Mouse (Mus musculus) kidney, postnatal 25 days (tissue): ENCODE data around the gene Masp2.

ENCODE experiments used
- DNase-seq, 2 experiments: peaks; one replicate each; pipeline ENCODE4 v3.0.0; 2021; ENCODE audit warnings: mixed read lengths in 2 of 2

The Masp2 gene

DNA sequence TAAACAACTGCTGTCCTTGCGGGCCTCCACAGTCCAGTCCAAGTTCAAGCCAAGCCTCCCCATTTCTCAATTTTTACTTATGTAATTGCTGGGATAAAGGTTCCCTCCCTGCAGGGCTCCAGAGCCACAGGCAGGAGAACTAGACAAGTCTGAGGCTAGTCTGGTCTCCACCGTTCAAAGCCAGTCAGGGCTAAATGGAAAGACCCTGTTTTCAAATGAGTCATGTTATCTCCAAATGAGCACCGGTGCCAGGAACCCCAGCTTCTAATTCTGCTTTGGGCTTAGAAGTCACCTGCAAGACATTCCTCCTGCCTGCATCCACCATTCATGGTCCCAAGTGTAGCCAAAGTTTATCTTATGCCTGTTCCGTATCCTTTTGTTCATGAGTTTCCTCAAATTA, 483 bp upstream of the Masp2 start:
- DNase-seq: peak in 1 of 2 experiments; percentile 11

DNA sequence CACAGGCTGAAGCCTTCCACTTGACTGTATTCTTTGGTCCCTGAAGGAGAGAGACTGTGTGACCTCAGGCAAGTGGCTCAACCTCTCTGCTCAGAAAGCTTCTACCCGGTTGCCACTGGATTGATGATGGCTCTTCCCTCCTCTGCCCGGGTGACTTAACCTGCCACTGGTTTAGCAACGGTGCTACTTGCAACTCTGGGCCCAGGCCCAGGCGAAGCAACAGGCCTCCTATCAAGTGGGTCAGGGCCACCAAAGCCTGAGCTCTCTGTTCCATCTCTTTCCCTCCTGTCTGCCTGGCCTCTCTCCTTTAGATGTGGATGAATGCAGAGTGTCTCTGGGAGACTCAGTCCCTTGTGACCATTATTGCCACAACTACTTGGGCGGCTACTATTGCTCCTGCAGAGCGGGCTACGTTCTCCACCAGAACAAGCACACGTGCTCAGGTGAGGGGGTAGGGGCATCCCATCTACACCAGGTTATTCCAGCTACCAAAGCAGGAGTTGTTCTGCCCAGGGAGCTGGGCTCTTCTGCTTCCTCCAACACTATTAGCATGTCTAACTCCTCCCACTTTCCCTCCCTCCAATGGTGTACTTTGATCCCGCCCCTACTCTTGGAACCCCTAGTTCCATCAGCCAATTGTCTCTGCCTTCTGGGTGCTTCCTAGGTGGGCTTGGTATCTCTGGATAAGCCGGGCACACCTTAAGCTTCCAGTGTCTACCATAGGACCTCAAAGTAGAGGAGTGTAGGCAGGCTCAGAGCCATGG, 1.2 kb downstream of the Masp2 start:
- DNase-seq: peak in 1 of 2 experiments; percentile 29

DNA sequence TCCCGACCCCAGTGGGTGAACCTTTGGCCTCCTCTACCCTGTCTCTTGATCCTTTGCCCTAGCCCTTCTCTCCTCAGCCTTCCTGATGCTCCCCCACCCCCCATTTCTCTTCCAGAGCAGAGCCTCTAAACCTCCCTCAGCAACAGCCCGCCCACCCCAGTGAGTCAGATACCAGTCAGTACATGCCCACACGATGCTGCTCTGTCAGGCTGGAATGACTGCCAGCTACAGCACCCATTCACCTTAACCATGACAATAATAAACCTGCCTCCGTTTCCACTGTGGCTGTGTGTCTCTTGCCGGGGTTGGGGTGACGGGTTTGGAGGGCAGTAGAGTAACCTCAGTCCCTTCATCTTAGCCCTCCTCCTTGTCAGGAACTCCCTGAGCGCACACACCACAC, 1.8 kb downstream of the Masp2 start:
- DNase-seq: no peak

DNA sequence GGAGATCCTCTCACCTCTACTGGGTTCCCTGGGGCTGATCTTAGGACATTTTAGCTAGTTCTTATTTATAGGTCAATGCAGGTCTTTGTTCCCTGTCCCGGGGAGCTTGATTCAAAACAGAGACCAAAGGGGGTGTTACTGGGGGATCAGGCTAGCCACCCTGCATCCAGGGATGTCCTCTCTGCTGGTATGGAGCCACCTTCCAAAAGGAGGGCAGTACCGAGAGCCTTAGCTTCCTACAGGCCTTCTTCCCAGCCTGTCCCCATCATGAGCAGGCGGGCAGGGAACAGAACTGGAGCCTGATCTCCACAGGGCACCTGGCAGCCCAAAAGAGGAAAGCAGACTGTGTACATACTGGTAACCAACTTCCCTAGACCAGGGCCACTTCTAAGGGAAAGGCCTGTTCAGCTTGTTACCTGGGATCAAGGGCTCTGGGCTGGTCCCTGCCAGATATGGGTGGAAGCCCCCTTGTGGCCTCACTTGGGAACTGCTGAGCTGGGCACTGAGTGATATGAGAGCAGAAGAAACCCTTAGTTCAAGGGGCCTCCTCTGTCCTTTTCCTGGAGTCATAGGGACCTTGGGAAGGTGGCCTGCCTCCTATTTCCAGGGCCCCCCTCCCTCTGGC, 2.3 kb downstream of the Masp2 start:
- peak; percentile 78 to 84 for DNase-seq

DNA sequence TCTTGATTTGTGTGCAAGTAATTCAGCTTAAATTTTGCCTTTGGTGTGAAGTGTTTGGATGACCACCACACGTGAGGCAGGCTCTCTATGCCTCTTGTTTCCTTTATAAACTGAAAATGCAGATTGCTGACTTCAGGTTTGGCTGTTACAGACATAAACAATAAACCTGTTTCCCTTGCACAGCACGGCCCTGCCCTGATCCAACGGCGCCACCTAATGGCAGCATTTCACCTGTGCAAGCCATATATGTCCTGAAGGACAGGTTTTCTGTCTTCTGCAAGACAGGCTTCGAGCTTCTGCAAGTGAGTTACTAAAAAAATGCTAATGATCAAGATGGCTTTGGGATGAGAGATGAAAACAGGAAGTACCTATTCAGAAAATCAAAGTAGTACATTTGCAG, 5.4 kb downstream of the Masp2 start:
- DNase-seq: peak; percentile 87 to 90

DNA sequence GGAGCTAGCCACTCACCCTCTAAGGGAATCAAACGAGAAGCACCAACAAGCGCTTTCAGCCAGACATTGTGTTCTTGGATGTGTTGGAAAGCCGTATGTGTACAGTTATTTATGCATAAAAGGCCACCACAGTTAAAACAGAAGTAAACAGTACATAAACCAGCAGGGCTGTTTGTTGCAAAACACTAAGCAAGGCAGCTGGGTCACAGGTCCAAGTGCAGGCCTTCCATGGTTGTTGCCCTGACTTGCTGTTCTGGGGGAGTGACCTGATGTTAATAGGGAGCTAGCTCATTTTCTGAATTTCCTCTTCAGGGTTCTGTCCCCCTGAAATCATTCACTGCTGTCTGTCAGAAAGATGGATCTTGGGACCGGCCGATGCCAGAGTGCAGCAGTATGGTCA, 7.5 kb downstream of the Masp2 start:
- peak in 1 of 2 experiments; percentile 60 for DNase-seq

DNA sequence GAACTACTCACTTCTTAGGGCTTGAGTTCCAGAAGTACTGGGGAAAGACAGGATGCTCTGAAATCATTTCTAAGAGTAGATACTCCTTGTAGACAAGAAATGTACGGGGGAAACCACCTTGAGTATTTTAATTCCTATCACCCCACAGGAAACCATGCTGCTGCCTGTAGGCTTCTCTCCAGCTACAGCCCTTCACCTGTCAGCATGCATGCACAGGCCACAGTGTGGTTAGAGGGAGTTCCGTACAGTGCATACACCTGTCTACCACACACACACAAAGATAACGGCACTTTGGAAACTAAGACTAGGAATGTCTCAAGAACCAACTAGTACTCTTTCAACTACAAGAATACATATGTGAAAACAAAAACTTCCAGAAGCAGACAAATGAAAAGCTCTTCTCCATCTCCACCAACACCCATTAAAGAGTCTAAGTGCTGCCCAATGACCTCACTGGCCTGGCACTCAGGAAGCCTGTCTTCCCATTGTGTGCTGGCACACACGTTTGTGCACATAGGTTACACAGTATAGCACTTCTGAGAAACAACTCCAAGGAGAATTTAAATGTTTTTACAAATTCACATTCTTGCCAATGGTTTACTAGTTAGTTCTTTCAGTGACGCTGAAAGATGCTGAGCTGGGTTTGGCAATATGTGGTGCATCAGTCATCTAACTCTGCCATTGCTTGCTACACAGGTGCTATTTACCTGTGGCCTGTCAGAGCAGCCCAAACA, 8.4 kb downstream of the Masp2 start:
- no peak for DNase-seq

DNA sequence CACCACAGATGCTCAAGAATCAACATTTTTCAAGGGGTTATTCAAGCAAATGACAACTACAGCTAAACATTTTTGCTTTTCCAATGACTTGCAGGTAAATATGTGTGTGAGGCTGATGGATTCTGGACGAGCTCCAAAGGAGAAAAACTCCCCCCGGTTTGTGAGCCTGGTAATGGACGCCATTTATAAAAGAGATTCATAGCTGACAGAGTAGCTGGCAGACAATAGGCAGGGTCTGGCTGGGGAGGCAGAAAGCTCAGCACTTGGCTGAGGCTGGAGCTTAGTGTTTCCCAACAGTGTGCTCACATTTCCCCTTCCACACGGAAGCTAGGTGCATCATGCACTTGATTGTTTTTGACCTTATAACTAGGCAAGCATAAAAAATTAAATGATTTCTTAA, 10.2 kb downstream of the Masp2 start:
- DNase-seq: no peak

DNA sequence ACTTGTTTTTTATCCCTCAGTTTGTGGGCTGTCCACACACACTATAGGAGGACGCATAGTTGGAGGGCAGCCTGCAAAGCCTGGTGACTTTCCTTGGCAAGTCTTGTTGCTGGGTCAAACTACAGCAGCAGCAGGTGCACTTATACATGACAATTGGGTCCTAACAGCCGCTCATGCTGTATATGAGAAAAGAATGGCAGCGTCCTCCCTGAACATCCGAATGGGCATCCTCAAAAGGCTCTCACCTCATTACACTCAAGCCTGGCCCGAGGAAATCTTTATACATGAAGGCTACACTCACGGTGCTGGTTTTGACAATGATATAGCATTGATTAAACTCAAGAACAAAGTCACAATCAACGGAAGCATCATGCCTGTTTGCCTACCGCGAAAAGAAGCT, 11.4 kb downstream of the Masp2 start:
- no peak for DNase-seq

DNA sequence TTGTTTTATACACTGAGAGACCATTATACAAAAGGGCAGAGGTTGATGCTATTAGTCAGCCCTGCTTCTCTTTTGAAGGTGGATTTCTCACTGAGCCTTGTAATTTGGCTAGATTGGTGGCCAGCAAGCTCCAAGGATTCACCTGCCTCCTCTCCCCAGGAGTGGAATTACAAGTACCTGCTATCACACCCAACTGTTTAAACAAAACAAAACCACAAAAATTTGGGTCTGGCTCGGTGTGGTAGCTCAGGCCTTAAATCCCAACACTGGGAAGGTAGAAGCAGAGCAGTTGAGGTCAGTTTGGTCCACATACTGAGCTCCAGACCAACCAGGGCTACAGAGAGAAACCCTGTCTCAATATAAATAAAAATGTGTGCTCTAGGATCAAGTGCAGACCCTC, 17.5 kb downstream of the Masp2 start:
- DNase-seq: no peak

DNA sequence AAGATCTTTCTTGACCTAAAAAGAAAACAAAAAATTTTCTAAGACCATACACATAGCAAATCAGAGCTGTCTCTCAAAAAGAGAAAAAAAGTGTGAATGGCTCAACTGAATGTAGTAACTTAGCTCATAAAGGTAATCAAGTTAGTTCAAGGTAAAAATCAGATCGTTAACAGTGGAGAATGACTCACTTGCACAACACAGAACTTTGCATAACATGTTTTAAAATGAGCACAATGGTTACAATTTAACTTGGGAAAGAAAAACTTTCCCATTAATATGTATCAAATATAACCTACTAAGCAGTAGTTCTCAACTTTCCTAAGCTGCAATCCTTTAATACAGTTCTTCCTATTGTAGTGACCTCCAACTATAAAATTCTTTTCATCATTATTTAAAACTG, 18.4 kb downstream of the Masp2 start:
- no peak for DNase-seq

DNA sequence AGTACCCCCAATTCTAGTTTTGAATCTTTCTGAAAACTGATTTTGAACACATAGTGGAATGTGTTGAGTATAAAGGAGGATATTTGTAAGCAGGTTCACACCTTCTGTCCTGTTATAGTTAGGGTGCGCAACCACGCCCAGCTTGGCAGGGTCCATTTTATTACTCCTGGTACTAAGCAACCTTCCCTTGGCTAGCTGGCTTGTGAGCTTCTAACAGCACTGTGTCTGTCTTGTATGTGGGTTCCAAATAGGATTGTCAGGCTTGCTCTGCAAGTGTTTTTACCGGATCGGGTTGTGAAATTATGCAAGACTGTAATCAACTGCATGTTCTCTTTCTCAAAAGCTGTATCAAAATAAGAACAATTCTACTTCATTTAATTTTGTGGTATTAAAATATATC, 20.1 kb downstream of the Masp2 start:
- DNase-seq: no peak

DNA sequence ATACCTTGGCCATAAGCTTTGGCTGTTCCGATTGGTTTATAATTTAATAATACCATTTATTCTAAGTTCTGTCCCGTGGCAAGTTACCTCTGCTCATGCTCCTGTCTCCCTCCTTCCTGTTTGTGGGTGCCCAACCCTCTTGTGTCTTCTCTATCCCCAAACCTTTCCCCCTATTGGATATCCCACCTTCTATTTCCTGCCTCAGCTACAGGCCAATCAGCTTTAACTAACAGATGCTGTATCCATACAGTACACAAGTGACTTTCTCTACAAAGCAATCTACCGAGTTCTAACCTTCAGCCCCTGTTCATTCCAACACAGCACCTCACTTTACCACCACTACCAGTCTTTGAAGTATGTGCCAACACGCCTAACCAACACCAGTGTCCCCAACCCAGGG, 21.3 kb downstream of the Masp2 start:
- peak in 1 of 2 experiments; percentile 12 for DNase-seq

DNA sequence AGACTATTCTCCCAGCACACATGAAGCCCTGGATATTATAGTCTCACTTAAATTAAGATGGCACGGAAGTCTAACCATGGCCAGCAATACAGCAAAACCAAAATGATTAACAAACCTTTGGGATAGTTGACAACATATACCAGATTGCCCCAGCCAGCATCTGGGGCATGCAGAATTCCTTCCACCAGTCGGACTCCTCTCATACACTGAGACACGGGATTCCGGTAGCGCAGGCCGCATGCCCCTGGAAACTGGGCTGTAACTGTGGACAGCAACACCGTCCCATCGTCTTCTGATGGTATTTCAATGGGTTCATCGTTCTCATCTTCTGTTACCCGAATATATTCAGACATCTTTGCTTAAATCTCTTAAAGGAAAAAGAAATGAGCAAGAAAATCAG, 22.7 kb downstream of the Masp2 start:
- DNase-seq: peak in 1 of 2 experiments; percentile 17

DNA sequence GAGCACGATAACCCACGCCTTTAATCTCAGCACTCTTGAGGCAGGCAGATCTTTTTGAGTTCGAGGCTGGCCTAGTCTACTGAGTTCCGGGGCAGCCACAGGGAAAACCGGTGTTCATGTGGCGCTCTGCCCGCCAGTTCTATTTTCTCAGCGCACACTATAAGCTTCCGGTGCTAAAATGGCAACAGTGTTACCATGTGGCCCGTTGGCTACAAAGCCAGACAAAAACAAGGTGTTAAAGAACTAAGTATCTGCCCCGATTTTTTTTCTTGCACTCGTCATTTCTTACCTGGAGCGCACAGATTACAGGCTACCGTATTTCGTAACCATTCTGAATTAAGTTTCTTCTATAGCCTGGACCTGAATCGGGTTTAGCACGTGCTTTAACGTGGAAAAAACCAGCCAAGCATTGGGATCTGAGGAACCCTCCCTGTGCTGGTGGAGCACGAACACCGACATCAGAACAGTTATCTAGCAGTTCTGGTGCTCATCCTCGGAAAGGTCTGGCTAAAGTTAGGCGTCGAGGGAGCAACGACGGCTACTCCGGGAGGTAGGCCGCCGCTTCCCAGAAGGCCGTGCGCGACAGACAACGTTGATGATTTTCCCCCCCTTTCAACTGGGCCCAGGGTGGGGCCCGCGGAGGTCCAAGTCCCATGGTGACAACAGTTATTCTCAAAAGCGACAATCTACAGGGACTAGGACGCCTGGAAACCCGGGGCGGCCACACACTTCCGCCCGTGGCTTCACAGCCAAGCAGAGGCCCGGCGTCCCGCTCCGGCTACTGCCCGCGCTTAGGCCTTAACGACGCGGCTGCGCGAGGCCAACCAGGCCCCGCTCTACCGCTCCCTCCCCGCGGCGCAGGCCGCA, 23.6 kb downstream of the Masp2 start:
- DNase-seq: peak; percentile 55 to 69

DNA sequence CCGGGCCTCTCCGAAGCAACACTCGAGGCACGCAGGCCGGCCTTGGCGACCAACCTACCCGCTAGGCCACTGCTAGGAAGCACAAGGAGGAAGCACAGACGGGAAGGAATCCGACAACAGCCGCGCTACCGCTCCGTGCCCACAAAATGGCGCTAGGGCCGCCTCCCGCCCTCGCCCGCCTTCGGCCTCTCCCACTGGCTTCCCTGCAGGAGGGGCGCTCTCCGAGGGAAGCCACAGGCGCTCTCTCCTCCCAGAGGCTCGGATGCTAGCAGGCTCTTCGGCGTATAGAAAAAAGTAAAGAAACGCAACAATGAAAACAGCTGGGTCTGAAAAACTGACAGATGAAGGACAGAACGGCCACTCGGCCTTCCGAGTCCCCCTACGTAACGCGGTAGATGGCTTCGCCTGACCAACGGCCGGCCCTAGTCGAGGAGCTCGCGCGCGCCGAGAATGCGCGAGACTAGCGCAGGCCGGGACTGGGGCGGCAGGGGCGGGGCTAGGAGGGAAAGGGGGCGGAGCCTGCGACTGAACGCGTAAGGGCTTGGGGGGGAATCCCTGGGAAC, 24.4 kb downstream of the Masp2 start, which contains the start of gene Tardbp:
TSS of gene Tardbp (minus strand) at position 397 of the 563 bp plus-strand sequence.
- DNase-seq: peak; percentile 98 to 99

DNA sequence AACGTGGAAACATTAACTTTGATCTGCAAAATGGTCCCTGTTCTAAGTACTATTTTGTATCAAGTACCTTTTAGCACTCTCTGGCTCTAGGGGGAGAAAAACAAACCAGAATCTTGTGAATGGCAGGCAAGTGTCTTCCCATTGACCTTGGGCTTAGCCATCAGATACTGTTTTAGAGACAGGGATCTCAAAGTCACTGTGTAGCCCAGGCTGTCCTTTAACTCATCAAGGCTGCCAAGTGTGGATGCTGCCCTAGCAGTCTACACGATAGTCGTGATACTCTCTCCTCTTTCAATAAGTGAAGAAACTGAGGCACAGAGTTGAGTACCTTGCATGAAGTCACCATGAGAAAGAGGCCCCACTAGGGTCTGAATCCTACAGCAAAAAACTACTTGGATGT, 24.9 kb downstream of the Masp2 start:
- peak in 1 of 2 experiments; percentile 9 for DNase-seq

DNA sequence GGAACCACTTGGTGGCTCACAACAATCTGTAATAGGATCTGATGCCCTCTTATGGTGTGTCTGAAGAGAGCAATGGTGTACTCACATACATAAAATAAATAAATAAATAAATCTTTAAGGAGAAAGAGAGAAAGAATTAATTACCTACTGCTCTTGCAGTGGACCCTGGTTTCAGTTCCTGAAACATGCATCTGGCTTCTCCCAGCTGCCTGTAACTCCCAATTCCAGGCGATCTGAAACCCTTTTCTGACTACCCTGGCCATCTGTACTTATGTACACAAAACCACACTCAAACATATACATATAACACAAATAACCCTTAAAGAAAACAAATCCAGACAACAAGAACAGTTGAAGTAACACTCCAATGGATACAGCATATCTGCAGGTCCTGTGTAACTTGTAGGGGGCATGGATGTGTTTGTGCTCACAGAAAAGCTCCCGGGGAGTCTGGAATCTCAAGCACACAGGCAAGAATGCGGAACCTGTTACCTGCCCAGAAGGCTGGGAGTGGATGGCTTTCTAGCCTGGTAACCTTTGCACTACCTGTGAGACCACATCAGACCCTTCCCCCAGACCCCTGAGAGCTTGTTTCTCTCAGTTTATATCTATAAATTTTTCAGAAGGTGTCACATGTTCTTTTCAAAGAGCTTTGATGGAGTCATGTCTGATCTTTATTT, 29.8 kb downstream of the Masp2 start:
- peak in 1 of 2 experiments; percentile 58 for DNase-seq

DNA sequence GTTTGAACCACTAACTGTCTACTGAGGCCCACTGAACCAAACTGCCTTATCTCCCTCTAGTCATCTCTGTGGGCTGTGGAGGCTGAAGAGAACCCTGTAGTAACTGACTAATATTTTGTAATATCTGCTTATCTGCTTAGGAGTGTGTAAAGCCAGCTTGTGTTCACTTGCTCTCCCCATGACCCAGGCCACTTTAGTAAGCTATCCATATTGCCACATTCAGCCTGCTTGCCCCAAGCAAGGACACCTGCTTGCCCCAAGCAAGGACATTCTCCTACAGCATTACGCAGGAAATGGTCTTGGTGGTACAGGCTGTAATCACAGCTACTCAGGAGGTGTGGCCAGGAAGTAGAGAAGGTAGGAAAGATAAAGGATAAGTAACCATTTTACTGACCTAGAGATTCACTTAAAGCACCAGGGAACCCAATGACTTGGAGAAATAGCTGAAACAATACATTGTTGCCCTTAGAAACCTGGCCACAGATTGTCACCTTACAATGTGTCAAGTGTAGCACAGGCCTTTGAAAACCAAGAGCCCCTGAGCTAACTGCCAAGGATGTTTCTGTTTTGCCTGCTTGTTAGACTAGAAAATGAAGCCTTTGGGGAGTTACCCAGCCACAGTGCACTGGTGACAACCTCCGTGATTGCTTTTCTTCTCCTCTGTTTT, 31.2 kb downstream of the Masp2 start:
- no peak for DNase-seq

DNA sequence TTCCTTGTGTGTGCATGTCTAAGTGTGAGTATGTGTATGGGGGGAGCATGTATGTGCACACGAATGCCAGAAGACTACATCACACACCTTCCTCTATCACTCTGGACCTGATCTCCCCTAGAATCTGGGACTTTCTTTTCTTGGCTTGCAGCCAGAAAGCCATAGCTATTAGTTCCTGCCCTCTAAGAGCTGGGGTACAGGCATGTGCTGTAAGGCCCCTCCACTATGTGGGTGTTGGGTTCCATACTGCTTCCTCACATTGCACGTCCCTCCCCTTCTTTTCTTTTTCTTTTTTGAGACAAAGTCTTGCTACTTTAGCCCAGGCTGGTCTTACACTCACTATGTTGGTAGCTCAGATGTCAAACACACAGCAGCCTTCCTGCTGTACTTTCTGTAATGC, 33.0 kb downstream of the Masp2 start:
- no peak for DNase-seq

DNA sequence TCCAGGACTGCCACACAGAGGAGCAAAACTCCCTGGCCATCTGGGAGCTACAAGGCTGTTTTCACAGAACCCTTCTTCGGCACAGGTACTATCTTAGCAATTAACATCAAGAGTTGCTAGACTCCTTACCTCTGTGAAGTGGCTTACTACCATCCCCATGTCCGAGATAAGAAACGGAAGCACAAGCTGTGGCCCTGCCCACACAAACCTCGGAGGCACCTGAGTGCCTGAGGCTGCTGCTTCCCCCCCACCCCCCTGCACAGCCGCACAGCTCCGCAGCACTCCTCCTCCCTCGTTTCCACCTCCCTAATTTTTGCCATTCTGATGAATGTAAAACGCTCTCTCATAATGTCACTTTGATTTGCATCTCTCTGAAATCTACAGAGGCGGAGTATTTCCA, 35.9 kb downstream of the Masp2 start:
- no peak for DNase-seq
